Mouse (Mus musculus) forebrain, embryonic 10.5 days (tissue): ENCODE measurements around the gene Plekhb2. TPM values are rescaled to one million over a fixed set of nuclear protein-coding genes. Genes with fewer than 3 reads are reported as not detected.

Source experiments
- DNase-seq: peaks from one replicate; pipeline ENCODE4 v3.0.0-alpha.2; 2017; ENCODE audit warnings: low spot score; ENCODE audit errors: extremely low spot score
- H3K27ac ChIP-seq: fragments of 300-500 bp; sonication (generic); 2 replicates; pipeline ENCODE4 v1.5.1; 2016; ENCODE audit warnings: mild to moderate bottlenecking
- H3K27me3 ChIP-seq: fragments of 300-500 bp; sonication (generic); 2 replicates; pipeline ENCODE4 v1.6.1; 2016; ENCODE audit warnings: mild to moderate bottlenecking; ENCODE audit not compliant: poor library complexity, severe bottlenecking
- H3K36me3 ChIP-seq: fragments of 300-500 bp; sonication (generic); replicated peaks from 2 replicates; pipeline ENCODE4 v1.6.1; 2016; ENCODE audit warnings: mild to moderate bottlenecking, moderate library complexity
- H3K4me1 ChIP-seq: fragments of 300-500 bp; sonication (generic); 2 replicates; pipeline ENCODE4 v1.6.1; 2016
- H3K4me3 ChIP-seq: fragments of 300-500 bp; sonication (generic); 2 replicates; pipeline ENCODE4 v1.5.1; 2016; ENCODE audit warnings: mild to moderate bottlenecking, moderate library complexity
- H3K9me3 ChIP-seq: fragments of 300-500 bp; sonication (generic); 2 replicates; pipeline ENCODE4 v1.6.1; 2016; ENCODE audit warnings: mild to moderate bottlenecking, moderate library complexity
- WGBS: fragments of 180-500 bp; shearing (Covaris S2); methylation state at CpG from one replicate; pipeline ENCODE4 v1.1.7; 2016; 5-methylcytosine and 5-hydroxymethylcytosine counted together
- polyA plus RNA-seq: library from polyadenylated mRNA; unstranded; fragments of >200 nt; fragmentation: Nextera tagmentation; extraction: Ambion mirVana; gene quantifications from 2 replicates; pipeline ENCODE4 v1.2.1, GENCODE M21; 2016

Plekhb2 gene
- polyA plus RNA-seq, 1 experiment from 2014 or later = 44.7 TPM

DNA sequence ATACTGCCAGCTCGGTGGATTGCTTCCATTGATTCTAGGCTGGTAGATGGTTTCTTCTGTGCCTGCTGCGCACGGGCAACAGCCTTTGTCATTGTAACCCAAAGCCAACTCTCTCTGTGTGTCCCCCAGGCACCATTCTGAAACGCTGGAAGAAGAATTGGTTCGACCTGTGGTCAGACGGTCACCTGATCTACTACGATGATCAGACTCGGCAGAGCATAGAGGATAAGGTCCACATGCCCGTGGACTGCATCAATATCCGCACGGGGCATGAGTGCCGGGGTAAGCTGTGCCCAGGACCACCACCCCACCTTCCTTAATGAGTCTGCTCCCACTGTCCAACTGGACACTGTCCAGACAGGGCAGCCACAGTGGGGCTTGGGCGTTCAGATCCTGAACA is 13.1 kb downstream of the Plekhb2 start:
- WGBS = 93% methylated on average over 13 of the region's 13 CpGs

GRCm38 (mm10) chr1:34863323-34863722 is 13.5 kb downstream of the Plekhb2 start:
- Histone ChIP-seq H3K4me3 (no peak overlapping the region), H3K36me3 (peaks cover 41% of the 10 kb centered on the region), H3K27ac (no peak overlapping the region), H3K4me1 (no peaks in the 10 kb centered on the region), H3K27me3 (no peaks in the 10 kb centered on the region), H3K9me3 (no peaks in the 10 kb centered on the region)
- no peak for DNase-seq
- 94% methylated on average over 7 of the region's 7 CpGs for WGBS

More for the DNA sequence above, 13.1 kb downstream of the Plekhb2 start:
- Histone ChIP-seq H3K36me3 (peaks cover 36% of the 10 kb centered on the region), H3K4me1 (no peaks in the 10 kb centered on the region), H3K27me3 (no peaks in the 10 kb centered on the region), H3K4me3 (no peak overlapping the region), H3K9me3 (no peaks in the 10 kb centered on the region), H3K27ac (no peak overlapping the region)
- DNase-seq = no peak

DNA sequence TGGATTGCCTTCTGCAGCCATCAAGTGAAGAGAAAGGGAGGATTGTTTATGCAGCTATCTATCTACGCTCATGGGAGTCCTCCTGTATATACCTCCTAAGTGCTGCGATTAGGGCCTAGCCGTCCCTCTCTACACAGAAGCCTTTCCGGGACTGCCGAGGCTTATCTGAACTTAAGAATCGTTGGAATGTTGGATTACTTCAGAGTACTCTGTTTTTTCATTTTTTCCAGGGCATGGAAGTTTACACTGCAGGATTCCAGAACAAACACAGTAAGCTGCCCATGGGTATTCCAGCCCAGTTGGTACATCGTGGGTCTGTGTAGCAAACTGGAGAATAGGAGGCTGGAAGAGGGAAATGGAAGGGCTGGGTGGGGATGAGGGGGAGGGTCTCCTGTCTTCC is 14.5 kb downstream of the Plekhb2 start:
- Histone ChIP-seq H3K36me3 (peaks cover 49% of the 10 kb centered on the region), H3K27me3 (no peaks in the 10 kb centered on the region), H3K27ac (no peak overlapping the region), H3K4me1 (no peaks in the 10 kb centered on the region), H3K4me3 (no peak overlapping the region), H3K9me3 (no peaks in the 10 kb centered on the region)
- no peak for DNase-seq
- WGBS = 86% methylated on average over 7 of the region's 7 CpGs

DNA sequence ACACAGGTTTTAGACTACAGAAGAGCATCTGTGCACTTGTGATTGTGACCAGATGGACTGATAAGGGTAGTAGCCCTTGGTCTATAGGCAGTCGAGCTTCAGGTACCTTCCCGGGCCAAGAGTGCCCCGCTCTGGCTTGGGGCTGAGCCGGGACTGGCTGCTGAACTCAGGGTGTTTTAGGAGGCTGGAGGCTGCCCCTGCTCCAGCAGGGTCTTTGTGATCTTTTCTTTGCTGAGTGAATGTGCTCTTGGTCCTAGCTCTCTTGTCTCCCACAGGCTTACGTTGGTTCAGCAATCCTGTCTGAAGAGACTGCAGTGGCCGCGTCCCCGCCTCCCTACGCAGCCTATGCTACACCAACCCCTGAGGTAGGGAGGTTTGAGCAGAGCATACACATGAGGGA is 16.1 kb downstream of the Plekhb2 start:
- no peak overlapping the region for H3K27ac ChIP-seq
- no peak for DNase-seq
- no peaks in the 10 kb centered on the region for H3K27me3 ChIP-seq
- no peaks in the 10 kb centered on the region for H3K9me3 ChIP-seq
- peaks cover 59% of the 10 kb centered on the region for H3K36me3 ChIP-seq
- no peaks in the 10 kb centered on the region for H3K4me1 ChIP-seq
- 88% methylated on average over 9 of the region's 9 CpGs for WGBS
- no peak overlapping the region for H3K4me3 ChIP-seq

DNA sequence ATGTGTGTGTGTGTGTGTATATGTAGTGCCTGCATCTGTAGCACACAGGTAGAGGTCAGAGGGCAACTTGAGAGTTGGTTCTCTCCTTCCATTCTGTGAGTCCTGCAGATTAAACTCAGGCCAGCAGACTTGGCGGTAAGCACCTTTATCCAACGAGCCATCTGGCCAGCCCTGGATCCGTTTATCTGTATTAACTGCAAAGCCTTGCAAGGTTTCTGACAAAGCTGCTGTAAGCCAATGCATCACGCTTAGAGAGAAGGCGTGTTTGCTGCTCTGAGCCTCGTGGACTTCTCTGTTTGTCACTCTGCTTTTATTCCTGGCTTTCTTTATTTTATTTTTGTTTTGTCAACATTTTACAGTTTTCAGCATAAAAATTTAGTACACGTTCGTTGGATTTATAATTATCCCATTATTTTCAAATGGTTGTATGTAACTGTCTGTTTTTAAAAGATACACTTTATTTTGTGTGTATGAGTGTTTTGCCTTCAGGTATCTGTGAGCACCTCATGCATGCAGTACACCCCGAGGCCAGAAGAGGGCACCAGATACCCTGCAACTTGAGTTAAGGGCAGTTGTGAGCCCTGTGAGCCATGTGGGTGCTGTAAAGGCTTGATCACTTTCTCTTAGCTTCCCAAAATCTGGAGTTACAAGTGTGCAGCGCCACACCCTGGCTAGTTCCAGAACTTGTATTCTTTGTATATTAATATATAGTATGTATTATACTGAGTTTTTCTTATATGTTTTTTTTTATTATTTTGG is 17.2 kb downstream of the Plekhb2 start:
- Histone ChIP-seq H3K27me3 (no peaks in the 10 kb centered on the region), H3K36me3 (peaks cover 66% of the 10 kb centered on the region), H3K4me1 (no peaks in the 10 kb centered on the region), H3K27ac (no peak overlapping the region), H3K4me3 (no peak overlapping the region), H3K9me3 (no peaks in the 10 kb centered on the region)
- peak; percentile 84 for DNase-seq
- 57% methylated on average over 10 of the region's 10 CpGs for WGBS

DNA sequence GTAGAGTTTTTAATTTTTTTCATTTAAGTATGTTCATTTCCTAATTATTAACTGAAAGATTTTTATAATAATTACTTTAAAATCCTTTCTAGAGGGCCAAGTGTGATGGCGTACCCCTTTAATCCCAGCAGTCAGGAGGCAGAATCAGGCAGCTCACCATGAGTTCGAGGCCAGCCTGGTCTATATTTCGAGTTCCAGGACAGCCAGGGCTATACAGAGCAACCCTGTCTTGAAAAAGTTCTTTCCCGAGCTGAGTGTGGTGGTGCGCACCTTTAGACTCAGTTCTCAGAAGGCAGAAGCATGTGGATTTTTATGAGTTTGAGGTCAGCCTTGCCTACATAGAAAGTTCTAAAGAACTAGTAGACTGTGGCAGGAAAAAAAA is 17.8 kb downstream of the Plekhb2 start:
- Histone ChIP-seq H3K36me3 (peaks cover 61% of the 10 kb centered on the region), H3K27me3 (no peaks in the 10 kb centered on the region), H3K27ac (no peak overlapping the region), H3K4me3 (no peak overlapping the region), H3K4me1 (no peaks in the 10 kb centered on the region), H3K9me3 (no peaks in the 10 kb centered on the region)
- 91% methylated on average over 5 of the region's 5 CpGs for WGBS
- DNase-seq = no peak

GRCm38 (mm10) chr1:34868391-34868790 is 18.6 kb downstream of the Plekhb2 start:
- Histone ChIP-seq H3K36me3 (peaks cover 53% of the 10 kb centered on the region), H3K27me3 (no peaks in the 10 kb centered on the region), H3K9me3 (no peaks in the 10 kb centered on the region), H3K4me3 (no peak overlapping the region), H3K27ac (no peak overlapping the region), H3K4me1 (no peaks in the 10 kb centered on the region)
- 90% methylated on average over 8 of the region's 8 CpGs for WGBS
- DNase-seq = no peak

GRCm38 (mm10) chr1:34869231-34869630 is 19.5 kb downstream of the Plekhb2 start:
- H3K4me1 ChIP-seq = no peaks in the 10 kb centered on the region
- no peak overlapping the region for H3K27ac ChIP-seq
- DNase-seq = no peak
- H3K4me3 ChIP-seq = no peak overlapping the region
- WGBS = 95% methylated on average over 16 of the region's 16 CpGs
- H3K9me3 ChIP-seq = no peaks in the 10 kb centered on the region
- H3K27me3 ChIP-seq = no peaks in the 10 kb centered on the region
- H3K36me3 ChIP-seq = peaks cover 47% of the 10 kb centered on the region

GRCm38 (mm10) chr1:34871170-34871569 is 21.4 kb downstream of the Plekhb2 start:
- peaks cover 48% of the 10 kb centered on the region for H3K36me3 ChIP-seq
- no peak overlapping the region for H3K27ac ChIP-seq
- no peaks in the 10 kb centered on the region for H3K4me1 ChIP-seq
- no peak overlapping the region for H3K4me3 ChIP-seq
- 92% methylated on average over 9 of the region's 9 CpGs for WGBS
- DNase-seq = no peak
- no peaks in the 10 kb centered on the region for H3K9me3 ChIP-seq
- H3K27me3 ChIP-seq = no peaks in the 10 kb centered on the region

DNA sequence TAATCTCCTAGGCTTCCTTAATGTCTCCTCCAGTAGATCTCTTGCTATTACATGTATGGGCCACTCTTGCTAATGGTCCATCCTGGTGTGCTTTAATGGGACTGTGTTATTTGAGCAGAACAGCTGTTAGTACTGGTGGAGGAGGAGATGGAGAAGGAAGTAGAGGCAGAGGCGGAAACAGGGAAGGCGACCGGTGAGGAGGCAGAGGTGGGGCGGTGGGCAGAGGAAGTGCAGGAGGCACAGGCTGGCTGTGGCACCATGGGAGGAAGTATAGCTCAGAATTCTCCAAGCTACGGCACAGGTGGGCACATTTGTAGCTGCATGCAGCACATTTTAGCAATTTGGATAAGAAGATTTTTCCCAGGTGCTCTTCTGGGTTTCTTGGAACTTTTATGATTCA is 23.8 kb downstream of the Plekhb2 start:
- no peaks in the 10 kb centered on the region for H3K4me1 ChIP-seq
- no peak overlapping the region for H3K4me3 ChIP-seq
- no peak overlapping the region for H3K27ac ChIP-seq
- H3K36me3 ChIP-seq = peaks cover 45% of the 10 kb centered on the region
- WGBS = 92% methylated on average over 5 of the region's 5 CpGs
- H3K27me3 ChIP-seq = no peaks in the 10 kb centered on the region
- no peaks in the 10 kb centered on the region for H3K9me3 ChIP-seq
- no peak for DNase-seq

- 90% methylated on average over 6 of the region's 6 CpGs for WGBS
- H3K4me3 ChIP-seq = no peak overlapping the region
- H3K36me3 ChIP-seq = peaks cover 16% of the 10 kb centered on the region
- H3K27ac ChIP-seq = no peak overlapping the region
- H3K9me3 ChIP-seq = peaks cover 7% of the 10 kb centered on the region
- no peak for DNase-seq
- H3K4me1 ChIP-seq = no peaks in the 10 kb centered on the region
- H3K27me3 ChIP-seq = no peaks in the 10 kb centered on the region
Measured at GRCm38 (mm10) chr1:34879611-34880010, 29.8 kb downstream of the Plekhb2 start.

- Histone ChIP-seq H3K36me3 (no peaks in the 10 kb centered on the region), H3K9me3 (peaks cover 7% of the 10 kb centered on the region), H3K4me3 (no peak overlapping the region), H3K27me3 (no peaks in the 10 kb centered on the region), H3K4me1 (no peaks in the 10 kb centered on the region), H3K27ac (no peak overlapping the region)
- no peak for DNase-seq
Measured at GRCm38 (mm10) chr1:34883776-34884175, 34.0 kb downstream of the Plekhb2 start.

- no peaks in the 10 kb centered on the region for H3K9me3 ChIP-seq
- H3K27me3 ChIP-seq = no peaks in the 10 kb centered on the region
- 62% methylated on average over 14 of the region's 14 CpGs for WGBS
- DNase-seq = peak; percentile 21
- no peak overlapping the region for H3K27ac ChIP-seq
- H3K4me3 ChIP-seq = no peak overlapping the region
- H3K4me1 ChIP-seq = no peaks in the 10 kb centered on the region
- H3K36me3 ChIP-seq = no peaks in the 10 kb centered on the region
Measured at GRCm38 (mm10) chr1:34891559-34892289, 41.9 kb downstream of the Plekhb2 start.
